Mouse (Mus musculus) bone marrow macrophage, adult 2 months (primary cell): ENCODE results near the gene Igf1r.

ENCODE experiments used
- CTCF ChIP-seq: IDR thresholded peaks from 2 replicates; pipeline ENCODE4 v1.5.1; 2012; ENCODE audit warnings: low read depth, mild to moderate bottlenecking, low read length, moderate library complexity
- POLR2A ChIP-seq: IDR thresholded peaks from 2 replicates; pipeline ENCODE4 v1.6.1; 2012; ENCODE audit warnings: mild to moderate bottlenecking, low read depth, low read length, borderline replicate concordance

- no peak for TF ChIP-seq POLR2A
- no peak for TF ChIP-seq CTCF
These were observed 182.3 kb downstream of the Igf1r start for GRCm38 (mm10) chr7:68134948-68135347.
